Mouse (Mus musculus) megakaryocyte, embryonic 14.5 days (primary cell): ENCODE measurements around the gene Cant1.

Source experiments
- FLI1 ChIP-seq: IDR thresholded peaks from 2 replicates; pipeline ENCODE4 v1.6.1; 2012; ENCODE audit warnings: low read length, inconsistent platforms, mixed read lengths
- GATA1 ChIP-seq: IDR thresholded peaks from 3 replicates; pipeline ENCODE4 v1.6.1; 2012; ENCODE audit warnings: mixed read lengths, low read length, inconsistent platforms, borderline replicate concordance

- TF ChIP-seq GATA1, result no peak
- TF ChIP-seq FLI1, result no peak
Measured at GRCm38 (mm10) chr11:118410073-118410444, 8.8 kb downstream of the Cant1 start.
